Mouse (Mus musculus): ENCODE results near the gene Dpep2nb. TPM values are rescaled to one million over a fixed set of nuclear protein-coding genes. Genes with fewer than 3 reads are reported as not detected.
"Not testable (repeated sequence)": the region's sequence is repeated elsewhere in the genome, so short reads cannot be mapped to it uniquely, and the experiment has no call there.

Gene Dpep2nb
- not detected for total RNA-seq (2021)
- long read RNA-seq, experiment 1, result 0 reads
- long read RNA-seq, experiment 2, result 0 reads

DNA sequence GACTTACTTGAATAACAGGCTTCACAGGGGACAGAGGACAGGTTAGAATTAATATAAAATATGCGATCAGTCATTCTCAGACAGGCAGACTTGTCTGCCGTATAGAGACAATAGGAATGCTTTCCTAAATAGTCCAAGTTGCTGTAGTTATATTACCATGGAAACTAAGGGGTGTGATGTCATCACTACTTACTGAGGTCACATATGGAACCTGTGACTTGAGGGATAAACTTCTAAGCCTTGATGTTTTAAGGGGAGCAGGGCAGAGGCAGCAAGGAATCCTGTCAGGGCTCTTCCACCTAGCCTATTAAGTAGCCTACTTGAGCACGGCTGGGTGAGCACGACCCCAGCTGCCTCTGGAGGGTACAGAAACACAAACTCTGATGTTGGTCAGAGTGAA is at the start of gene Dpep2nb:
Gene Dpep2nb, minus strand, starts transcription at position 101 of the 400 bp plus-strand sequence.
- DNase-seq (ENCODE audit: low spot score in 2 of 2), result no peak

- no peak for DNase-seq (ENCODE audit: low spot score in 2 of 2)
Measured at GRCm38 (mm10) chr8:106055038-106055437, 49.3 kb upstream of the Dpep2nb start.

DNA sequence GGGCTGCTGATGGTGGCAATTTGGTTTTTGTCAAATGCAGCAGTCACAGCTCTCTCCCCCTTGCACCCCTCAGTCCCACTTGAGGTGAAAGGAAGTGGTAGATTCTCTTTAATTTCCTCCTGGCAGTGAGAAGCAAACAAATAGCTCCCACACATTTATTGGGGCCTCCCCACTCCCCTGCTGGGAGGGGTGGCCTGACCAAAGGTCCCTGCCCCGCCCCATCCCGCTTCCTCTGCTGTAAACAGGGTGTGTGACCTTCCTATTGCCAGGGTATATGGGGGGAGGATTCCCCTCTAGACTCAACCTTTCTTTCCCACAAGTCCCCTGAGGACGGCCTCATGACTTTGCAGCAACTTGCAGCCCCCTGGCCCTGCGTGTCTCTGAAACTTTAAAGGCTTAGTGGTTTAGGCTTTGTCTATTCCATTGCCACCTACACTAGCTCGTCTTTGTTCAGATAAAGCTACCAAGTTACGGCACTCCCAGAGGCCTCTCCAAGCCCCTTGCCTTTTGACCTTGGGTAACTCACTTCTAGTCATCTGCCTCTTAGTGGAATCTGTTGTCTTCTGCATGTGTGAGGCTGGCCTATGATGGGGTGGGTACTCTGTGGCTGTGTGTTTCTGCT is 48.5 kb upstream of the Dpep2nb start:
- DNase-seq (ENCODE audit: low spot score in 2 of 2), result no peak

- DNase-seq (ENCODE audit: low spot score in 2 of 2), result no peak
Measured at GRCm38 (mm10) chr8:106052510-106053089, 46.8 kb upstream of the Dpep2nb start.

GRCm38 (mm10) chr8:106051068-106051467 is 45.3 kb upstream of the Dpep2nb start:
- DNase-seq (ENCODE audit: low spot score in 2 of 2), result no peak

DNA sequence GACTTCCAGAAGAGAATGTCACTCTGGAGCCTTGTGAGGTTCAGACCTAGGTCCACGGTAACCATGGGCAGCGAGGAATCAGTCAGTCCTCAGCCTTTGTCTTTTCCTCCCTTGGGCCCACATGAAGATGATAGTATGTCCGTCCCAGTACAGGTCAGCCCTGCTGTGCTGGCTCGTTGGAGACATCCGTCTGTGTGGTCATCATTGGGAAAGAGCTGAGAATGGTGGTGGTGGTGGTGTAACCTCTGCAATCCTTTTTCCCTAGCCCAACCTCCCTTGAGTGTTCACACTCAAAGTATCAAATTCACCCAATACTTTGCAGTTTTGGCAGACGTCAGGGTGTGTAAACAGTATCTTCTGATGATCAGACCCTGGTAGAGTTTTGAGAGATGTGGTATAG is 44.1 kb upstream of the Dpep2nb start:
- no peak for DNase-seq (ENCODE audit: low spot score in 2 of 2)

DNA sequence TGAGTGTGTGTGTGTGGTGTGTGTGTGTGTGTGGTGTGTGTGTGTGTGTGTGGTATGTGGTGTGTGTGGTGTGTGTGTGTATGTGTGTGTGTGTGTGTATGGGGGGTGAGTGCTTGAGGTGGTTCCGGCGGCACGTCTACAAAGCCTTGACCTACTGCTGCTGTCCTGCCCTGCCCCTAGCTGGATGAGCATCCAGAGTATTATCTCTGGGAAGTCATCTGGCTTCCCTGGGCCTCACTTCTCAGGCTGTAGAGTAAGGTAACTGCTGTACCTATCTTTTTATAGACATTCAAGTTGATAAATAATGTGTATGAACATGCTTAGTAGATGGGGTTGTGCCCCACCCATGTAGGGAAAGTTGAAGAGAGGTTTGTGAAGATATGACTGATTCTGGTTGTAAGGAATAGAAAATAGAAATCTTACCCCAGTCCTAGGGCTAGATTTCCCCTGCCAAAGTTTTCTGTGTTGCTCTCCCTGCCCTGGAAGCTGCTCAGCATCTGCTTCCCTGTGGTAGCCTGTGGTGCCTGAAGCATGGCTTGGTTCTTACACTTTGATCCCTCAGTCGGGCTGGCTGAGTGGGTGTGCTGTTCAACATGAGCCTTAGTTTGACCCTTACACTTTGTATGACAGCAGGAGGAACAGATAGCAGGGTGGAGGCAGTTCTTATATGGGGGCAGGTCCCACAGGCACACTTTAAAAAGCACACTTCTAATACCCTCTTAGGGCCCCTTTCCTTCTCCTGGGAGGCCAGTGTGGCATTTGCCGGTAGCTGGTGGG is 42.3 kb upstream of the Dpep2nb start:
- DNase-seq (ENCODE audit: low spot score in 2 of 2), result no peak

DNA sequence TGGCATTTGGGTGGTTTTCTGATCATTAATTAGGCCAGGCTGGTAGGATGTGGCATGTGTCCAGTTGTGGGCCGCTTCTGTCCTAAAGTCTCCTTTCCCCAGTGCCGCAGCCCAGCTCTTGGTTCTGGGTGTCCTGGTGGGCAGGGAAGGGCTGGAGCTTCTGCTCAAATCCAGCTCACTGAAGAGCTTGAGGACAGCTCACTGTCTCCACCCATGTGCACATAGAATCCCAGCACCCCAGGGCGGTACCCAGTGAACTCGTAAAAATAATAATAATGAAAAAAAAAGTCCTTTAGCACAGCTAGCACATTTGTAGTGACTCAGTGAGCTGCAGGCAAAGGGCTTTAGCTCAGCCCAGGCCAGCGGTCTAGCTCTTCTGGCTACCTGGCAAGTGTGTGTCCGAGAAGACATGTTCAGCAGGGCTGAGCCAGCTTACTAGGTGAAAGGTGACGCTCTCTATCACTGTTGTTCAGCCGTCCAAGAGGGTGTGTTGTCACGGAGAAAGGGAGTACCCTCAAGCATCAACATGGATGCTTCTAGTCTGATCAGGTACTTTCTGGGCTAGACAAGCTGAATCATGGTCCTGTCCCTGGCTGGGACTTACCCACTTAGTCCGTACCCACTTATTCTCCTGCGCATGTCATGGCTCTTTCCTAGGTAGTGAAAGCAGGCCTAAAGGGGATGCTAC is 41.2 kb upstream of the Dpep2nb start:
- no peak for DNase-seq (ENCODE audit: low spot score in 2 of 2)

GRCm38 (mm10) chr8:106044151-106044550 is 38.4 kb upstream of the Dpep2nb start:
- DNase-seq (ENCODE audit: low spot score in 2 of 2), result no peak

GRCm38 (mm10) chr8:106043055-106043454 is 37.3 kb upstream of the Dpep2nb start:
- no peak for DNase-seq (ENCODE audit: low spot score in 2 of 2)

DNA sequence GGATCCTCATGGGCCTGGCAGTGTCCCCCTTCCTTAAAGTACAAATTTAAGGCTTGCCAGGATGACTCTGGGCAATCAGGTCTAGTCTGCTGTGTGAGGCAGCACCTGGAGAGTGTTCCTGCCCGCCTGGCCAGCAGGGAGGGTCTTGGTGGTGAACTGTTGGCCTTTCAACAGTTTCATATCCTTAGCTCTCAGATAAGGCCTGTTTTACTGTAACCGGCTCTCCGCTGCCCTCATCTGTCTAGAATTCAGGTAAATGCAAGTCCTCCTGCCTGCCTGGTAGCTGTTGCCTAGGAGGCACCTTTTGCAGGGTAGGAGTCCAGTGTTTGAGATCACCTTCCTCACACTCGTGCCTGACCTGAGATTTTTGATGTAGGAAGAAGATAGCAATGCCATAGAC is 34.4 kb upstream of the Dpep2nb start:
- no peak for DNase-seq (ENCODE audit: low spot score in 2 of 2)

DNA sequence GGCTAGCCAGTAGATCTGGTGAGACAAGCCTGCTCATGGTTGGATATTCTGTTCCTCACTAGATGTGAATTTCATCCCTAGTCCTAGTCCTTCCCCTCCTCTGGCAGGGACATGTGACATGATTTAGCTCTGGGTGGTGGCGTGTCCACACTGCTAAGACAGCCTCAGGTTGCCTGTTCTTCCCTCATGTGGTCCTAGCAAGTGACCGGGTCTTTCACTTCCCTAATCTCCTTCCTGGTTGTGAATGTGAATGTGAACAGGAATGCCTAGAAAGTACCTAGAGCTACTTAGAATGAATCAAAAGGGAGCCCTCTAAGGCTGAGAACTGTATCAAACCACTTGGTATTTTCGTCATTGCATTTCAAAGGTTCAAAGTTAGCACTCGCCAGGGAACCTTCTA is 33.8 kb upstream of the Dpep2nb start:
- no peak for DNase-seq (ENCODE audit: low spot score in 2 of 2)

- DNase-seq (ENCODE audit: low spot score in 2 of 2), result no peak
Measured at GRCm38 (mm10) chr8:106038721-106039120, 32.9 kb upstream of the Dpep2nb start.

GRCm38 (mm10) chr8:106022483-106022882 is 16.7 kb upstream of the Dpep2nb start:
- DNase-seq (ENCODE audit: low spot score in 2 of 2), result peak; percentile 73 to 81

GRCm38 (mm10) chr8:106018039-106018438 is 12.3 kb upstream of the Dpep2nb start:
- no peak for DNase-seq (ENCODE audit: low spot score in 2 of 2)

DNA sequence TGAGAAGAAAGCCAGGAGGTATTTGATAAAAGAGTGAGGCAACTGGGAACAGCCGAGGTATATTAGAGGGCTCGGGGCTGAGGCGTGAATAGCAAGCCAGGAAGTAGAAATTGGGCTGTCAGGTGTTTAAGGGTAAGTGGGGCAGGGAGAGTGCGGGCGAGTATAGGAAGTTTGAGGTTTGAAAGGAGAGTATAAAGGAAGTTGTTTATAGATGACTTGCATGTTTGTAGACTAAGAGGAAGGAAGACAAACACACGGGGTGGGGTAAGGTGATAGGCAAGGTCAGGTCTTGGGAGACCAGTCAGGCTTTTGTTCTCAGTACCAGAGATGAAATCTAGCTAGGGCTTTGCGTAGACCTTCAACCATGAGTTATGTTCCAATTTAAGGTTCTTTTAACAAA is 11.4 kb upstream of the Dpep2nb start:
- no peak for DNase-seq (ENCODE audit: low spot score in 2 of 2)

DNA sequence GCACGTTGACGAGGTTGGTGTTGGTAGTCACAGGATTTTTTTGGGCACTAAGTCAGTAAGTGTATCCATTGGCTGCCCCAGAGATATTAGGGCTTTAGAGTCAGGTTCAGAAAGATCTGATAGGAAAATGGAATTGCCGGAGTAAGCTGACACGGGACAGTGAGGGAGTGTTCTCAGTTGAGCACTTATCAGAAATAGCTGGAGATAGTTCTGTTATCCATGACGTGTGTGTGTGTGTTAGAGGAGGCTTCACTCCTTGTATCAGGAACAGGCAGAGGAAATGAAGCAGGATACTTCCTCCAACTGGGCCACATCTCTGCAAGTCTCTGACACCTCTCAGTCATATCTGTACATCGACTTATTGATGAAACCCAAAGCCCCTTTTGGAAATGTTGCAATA is 10.5 kb upstream of the Dpep2nb start:
- DNase-seq (ENCODE audit: low spot score in 2 of 2), result no peak

GRCm38 (mm10) chr8:106012203-106012602 is 6.4 kb upstream of the Dpep2nb start:
- DNase-seq (ENCODE audit: low spot score in 2 of 2), result not testable (repeated sequence)

DNA sequence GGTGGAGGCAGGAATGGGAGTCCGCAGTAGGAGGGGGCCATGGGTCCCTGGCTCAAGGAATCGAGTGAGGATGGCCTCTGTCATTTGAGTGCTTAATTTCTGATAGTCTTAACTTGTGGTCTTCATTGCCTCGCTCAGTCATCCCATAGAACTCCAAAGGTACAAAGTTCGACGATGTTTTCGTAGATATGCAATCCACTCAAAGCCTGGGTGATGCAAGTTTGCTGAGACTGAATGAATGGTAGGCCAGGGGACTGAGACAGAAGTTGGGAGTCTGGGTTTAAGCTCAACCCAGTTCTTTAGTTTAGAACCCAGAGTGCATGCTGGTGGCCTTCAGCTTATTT is 5.8 kb upstream of the Dpep2nb start, which contains the start of gene Ddx28:
Gene Ddx28, minus strand, starts transcription at position 240 of the 344 bp plus-strand sequence.
- DNase-seq (ENCODE audit: low spot score in 2 of 2), result no peak

- DNase-seq (ENCODE audit: low spot score in 2 of 2), result peak; percentile 93 to 94
Measured at GRCm38 (mm10) chr8:106010748-106011642, 5.2 kb upstream of the Dpep2nb start.

GRCm38 (mm10) chr8:106007891-106008290 is 2.1 kb upstream of the Dpep2nb start:
- not testable (repeated sequence) for DNase-seq (ENCODE audit: low spot score in 2 of 2)

All from adrenal gland, adult 18-20 months (tissue).